In the genomic region with DNA sequence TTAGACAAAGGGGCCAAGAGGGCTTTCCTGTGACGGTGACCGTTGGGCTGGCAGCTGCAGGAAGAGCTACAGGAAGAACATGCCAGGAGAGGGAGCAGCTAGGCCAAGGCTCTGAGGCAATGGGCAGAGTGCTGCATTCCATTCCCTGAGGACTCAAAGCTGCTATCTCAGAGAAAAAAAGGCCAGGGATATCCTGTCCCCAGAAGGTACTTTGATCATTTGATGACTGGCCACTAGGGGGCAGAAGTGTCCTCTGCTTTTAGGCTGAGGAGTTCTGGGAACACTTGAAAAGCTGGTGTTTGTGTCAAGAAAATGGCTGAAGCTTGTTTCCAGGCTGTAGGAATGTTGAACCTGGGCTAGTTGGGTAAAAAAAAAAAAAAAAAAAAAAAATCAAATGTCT, we compare ENCODE assay signal across 9 mouse cellular contexts. TPM values are rescaled to one million over a fixed set of nuclear protein-coding genes. Genes with fewer than 3 reads are reported as not detected.
DNase-seq lines count a peak whose midpoint lies in the region; ATAC-seq and TF ChIP-seq lines count a peak whose summit lies in the region.
"Had no signal": no experiment of that assay in that cellular context is flagged by ENCODE, and none has a peak within 500 bp of the region (broad histone marks: within the 10 kb centered on the region; RNA-seq: fewer than 3 reads in every experiment).

No protein-coding gene starts in this region.

- no peak overlapping the region for H3K9ac ChIP-seq in hindbrain, postnatal 0 days (replicated peaks; ENCODE audit: low read length)

- no peak overlapping the region for H3K4me2 ChIP-seq in hindbrain, postnatal 0 days (ENCODE audit: low read depth, low read length)

- no peaks in the 10 kb centered on the region for H3K9me3 ChIP-seq in hindbrain, postnatal 0 days (ENCODE audit: low read length)

- peak; percentile 90 for TF ChIP-seq CTCF in hindbrain, postnatal 0 days (IDR thresholded peaks at IDR 0.05; ENCODE audit: low read depth)

- H3K4me3 ChIP-seq in hindbrain, postnatal 0 days (ENCODE audit: low read length), result no peak overlapping the region

- no peaks in the 10 kb centered on the region for H3K27me3 ChIP-seq in hindbrain, postnatal 0 days (ENCODE audit: insufficient read depth, low read length)

- H3K36me3 ChIP-seq in hindbrain, postnatal 0 days (ENCODE audit: insufficient read depth, low read length), result no peaks in the 10 kb centered on the region

- ATAC-seq in hindbrain, postnatal 0 days, result peak; percentile 75; the same call in 1 of the 2 replicates
- ATAC-seq in inflammation-experienced regulatory T-cells, adult 6 months, result no peak

- WGBS in hindbrain, postnatal 0 days, result 38% methylated on average over 2 of the region's 2 CpGs

- H3K4me1 ChIP-seq in hindbrain, postnatal 0 days (ENCODE audit: insufficient read depth, low read length), result no peaks in the 10 kb centered on the region

- peak; percentile 46 for DNase-seq in T-cell, adult 2 months (ENCODE audit: low spot score)
- peak; percentile 74 for DNase-seq in cerebellum, adult 9-11 months
- DNase-seq in frontal cortex, postnatal 36 days (ENCODE audit: low spot score in 2 of 2), result peak; percentile 84 to 91
- DNase-seq in hindbrain, postnatal 0 days (ENCODE audit: low spot score), result peak; percentile 94
- DNase-seq in left cerebral cortex, adult 11 months (ENCODE audit: low spot score), result peak; percentile 54
- peak; percentile 89 for DNase-seq in mesoderm, embryonic 11.5 days (ENCODE audit: low read depth, low spot score)
- peak; percentile 90 for DNase-seq in right cerebral cortex, postnatal 4 days

- H3K27ac ChIP-seq in hindbrain, postnatal 0 days, result no peak overlapping the region
- H3K27ac ChIP-seq: macrophage had no signal

RNA-seq across cellular contexts. Expression of a gene that starts 23.9 kb away (rescaled TPM):
- 0.10 and 2.8 TPM in 2 replicates for total RNA-seq in hindbrain, postnatal 0 days (2014; rRNA removed)
- polyA plus RNA-seq in hindbrain, postnatal 0 days (2015; fragmentation: Nextera tagmentation; extraction: Ambion mirVana), result 1.2 and 1.6 TPM in 2 replicates
- under 1 TPM in 2 of 3 experiments, not detected in 1; 0.15 to 0.46 TPM for polyA plus RNA-seq in inflammation-experienced regulatory T-cells, adult 6 months (2017; shearing (Covaris generic))

RNA-seq across cellular contexts. Expression of a gene that starts 31.4 kb away (rescaled TPM):
- 0.07 and 0.37 TPM in 2 replicates for total RNA-seq in hindbrain, postnatal 0 days (2014; rRNA removed)
- polyA plus RNA-seq in hindbrain, postnatal 0 days (2015; fragmentation: Nextera tagmentation; extraction: Ambion mirVana), result 0.09 and 0.10 TPM in 2 replicates
- polyA plus RNA-seq in inflammation-experienced regulatory T-cells, adult 6 months (2017; shearing (Covaris generic)), result not detected
- polyA plus RNA-seq: macrophage had no signal
